Mouse (Mus musculus) liver, postnatal 0 days (tissue): Measurements from ENCODE around the gene Itga6.

Source experiments
- CTCF ChIP-seq: sonication (generic); IDR thresholded peaks from 2 replicates; pipeline ENCODE4 v1.5.1; 2016; ENCODE audit warnings: antibody characterized with exemption, low read depth
- EP300 ChIP-seq: IDR thresholded peaks from 2 replicates; pipeline ENCODE4 v1.6.1; 2016; ENCODE audit warnings: antibody characterized with exemption, low read depth, mild to moderate bottlenecking

DNA sequence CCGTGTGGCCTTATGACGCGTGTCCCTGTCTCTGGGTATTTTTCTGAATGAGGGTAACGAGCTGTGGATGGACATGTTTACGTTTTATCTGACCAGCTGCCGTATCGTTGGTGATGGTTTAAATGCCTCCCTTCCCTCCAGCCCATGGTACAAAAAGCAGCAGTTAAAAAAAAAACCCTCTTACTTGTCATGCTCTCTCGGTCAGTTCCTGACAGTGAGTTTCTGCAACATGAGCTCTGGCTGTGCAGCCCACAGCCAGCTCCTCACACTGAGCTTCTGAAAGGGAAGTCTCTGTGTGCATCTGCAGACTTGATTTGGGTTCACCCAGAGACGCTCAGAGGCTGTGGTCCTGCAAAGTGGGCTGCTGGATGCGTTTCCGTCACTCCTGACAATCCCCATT is 83.5 kb downstream of the Itga6 start:
- TF ChIP-seq CTCF (no peak), EP300 (no peak)
